Mouse (Mus musculus): ENCODE measurements around the gene Zc3h12a.

Gene Zc3h12a

DNA sequence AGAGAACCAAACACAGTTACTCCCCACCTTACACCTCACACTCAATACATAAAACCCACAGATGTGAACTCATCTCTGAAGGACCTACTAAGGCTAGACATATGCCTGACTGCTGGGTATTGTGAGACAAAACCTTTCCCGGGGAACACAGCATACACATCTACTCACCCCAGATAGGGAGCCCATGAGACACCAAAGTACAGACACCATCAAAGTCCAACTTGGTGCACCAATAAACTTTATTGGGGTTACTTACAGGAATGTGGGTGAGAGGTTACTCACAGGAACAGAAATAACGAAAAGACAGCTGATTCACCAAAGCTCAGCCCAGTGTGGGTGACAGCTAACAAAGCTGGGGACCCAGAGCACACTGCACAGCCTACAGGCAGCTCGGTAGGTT, 29.7 kb upstream of the Zc3h12a start:
- no peak for TF ChIP-seq GATA4 (IDR thresholded peaks at IDR 0.05; ENCODE audit: insufficient replicate concordance, low read length)

DNA sequence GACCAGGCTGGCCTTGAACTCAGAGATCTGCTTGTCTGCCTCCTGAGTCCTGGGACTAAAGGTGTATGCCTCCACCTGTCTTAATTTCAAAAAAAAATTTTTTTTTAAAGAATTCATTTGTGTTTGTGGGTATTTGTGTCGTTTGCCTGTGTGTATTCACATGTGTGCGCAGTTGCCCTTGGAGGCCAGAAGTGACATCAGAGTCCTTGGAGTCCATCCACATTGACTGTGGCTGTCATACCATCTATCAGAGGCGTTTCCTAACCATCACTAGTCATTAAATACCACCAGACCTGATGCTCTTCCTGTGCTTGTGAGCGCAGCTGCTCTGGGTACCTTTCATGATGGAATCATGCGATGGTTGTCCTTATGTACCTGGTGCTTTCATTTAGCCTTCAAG, 28.0 kb upstream of the Zc3h12a start:
- TF ChIP-seq GATA4 (IDR thresholded peaks at IDR 0.05; ENCODE audit: insufficient replicate concordance, low read length) = no peak

DNA sequence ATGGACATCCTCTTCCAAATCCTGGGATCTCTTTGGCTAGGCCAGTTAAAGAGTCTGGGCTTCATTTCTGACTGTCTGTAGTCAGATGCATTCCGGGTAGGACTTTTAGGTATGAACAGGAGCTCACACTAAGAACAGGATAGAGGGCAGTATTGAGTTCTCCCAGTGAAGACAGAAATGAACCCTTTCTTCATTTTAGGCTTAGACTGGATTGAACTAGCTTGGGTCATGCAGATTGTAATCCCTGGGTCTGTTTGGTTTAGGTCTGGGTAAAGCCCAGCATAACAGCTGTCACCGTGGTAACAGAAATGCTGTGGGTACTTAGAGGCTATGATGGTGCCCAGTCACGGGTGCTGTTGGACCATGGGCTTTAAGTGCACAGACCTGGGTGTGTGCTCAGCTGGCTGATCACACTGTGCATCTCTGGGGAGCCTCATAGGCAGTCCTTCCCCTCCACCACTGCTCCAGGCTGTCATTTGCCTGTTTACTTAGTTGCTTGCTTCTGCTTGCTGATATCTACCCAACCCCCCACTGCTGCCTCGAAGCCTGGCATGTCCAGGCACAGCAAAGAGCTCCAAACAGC, 26.1 kb upstream of the Zc3h12a start:
- no peak for TF ChIP-seq GATA4 (IDR thresholded peaks at IDR 0.05; ENCODE audit: insufficient replicate concordance, low read length)

DNA sequence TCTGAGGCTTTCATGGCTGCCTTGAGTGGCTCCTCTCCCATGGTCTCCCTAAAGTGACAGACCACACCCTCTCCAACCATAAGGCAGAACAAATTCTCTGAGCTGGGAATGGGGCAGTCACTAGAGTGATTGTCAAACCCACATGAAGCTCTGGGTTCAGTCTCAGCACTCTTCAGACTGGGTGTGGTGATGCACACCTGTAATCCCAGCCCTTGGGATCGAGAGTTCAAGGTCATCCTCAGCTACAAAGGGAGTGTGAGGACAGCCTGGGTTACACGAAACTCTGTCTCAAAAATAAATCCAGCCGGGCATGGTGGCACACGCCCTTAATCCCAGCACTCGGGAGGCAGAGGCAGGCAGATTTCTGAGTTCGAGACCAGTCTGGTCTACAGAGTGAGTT, 24.8 kb upstream of the Zc3h12a start:
- TF ChIP-seq GATA4 (IDR thresholded peaks at IDR 0.05; ENCODE audit: insufficient replicate concordance, low read length) = no peak

DNA sequence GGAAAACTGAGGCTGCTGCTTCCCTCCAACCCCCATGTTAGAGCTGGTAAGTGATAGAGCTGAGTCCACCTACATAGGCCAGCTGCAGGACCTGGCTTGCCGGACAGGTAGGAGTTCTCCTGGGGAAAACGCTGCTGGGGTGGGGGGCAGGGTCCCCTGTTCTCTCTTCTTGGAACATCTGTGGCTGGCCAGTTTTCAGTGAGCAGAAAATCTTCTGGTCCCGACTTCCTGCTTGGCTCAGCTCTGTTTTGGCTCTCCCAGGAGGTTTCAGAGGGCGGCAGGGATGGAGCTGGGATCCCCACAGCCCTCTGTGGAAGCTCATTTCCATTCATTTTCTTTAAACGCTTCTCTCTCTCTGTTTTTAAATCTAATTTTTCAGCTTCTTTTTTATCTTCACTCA, 21.8 kb upstream of the Zc3h12a start:
- TF ChIP-seq GATA4 (IDR thresholded peaks at IDR 0.05; ENCODE audit: insufficient replicate concordance, low read length) = no peak

DNA sequence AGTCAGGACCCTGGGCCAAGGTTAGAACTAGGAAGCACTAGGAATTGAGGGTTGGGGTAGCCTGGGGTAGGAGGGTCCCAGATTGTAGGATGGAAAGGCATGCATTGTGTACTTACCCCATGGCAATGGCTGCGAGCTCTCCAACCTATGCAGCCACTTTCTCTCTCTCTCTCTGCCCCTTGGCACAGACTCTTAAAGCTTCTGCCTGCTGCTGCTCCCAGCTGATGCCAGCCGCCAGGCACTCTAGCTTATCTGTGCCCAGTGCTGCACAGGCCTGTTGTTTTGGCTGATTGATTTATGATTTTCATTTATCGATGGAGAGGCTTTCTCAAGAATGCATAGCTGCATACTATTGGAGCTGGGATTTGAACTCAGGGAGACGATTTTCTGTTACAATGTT, 20.3 kb upstream of the Zc3h12a start:
- no peak for TF ChIP-seq GATA4 (IDR thresholded peaks at IDR 0.05; ENCODE audit: insufficient replicate concordance, low read length)

DNA sequence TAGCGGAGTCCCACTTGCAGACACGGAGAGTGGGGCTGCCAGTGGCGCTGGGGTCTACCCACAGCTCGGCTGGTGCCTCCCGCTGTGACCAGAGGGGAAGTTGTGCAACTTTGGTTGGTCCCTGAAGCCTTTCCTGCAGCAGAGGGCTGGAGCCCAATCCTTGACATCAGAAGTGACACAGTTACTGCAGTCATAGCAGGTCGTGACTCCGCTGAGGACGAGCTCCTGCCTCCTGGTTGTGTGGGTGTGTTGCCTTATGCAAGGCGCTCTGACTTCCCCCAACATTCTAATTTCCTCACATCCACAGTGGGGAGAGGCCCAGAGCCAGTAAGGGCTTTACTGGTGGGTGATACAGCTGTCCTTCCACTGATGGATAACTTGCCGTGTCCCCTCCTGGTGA, 17.6 kb upstream of the Zc3h12a start:
- no peak for TF ChIP-seq GATA4 (IDR thresholded peaks at IDR 0.05; ENCODE audit: insufficient replicate concordance, low read length)

DNA sequence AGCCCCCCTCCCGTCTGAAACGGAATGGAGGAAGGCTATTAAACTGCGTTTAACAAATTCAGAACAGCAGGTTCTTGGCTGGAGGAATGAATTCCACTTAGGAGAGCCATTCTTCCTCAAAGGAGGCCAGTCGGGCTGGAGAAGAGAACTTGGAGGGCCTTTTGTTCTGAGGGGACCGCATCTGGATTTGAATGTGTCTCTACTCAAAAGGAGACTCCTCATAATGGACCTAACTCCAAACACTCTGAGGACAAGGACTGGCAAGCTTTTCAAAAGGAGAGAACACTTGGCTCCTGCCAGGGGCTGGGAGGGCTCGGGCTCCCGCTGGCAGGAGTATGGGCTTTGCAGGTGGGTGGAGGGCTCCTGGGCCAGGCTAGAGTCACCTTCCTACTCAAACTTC, 17.0 kb upstream of the Zc3h12a start:
- no peak for TF ChIP-seq GATA4 (IDR thresholded peaks at IDR 0.05; ENCODE audit: insufficient replicate concordance, low read length)

DNA sequence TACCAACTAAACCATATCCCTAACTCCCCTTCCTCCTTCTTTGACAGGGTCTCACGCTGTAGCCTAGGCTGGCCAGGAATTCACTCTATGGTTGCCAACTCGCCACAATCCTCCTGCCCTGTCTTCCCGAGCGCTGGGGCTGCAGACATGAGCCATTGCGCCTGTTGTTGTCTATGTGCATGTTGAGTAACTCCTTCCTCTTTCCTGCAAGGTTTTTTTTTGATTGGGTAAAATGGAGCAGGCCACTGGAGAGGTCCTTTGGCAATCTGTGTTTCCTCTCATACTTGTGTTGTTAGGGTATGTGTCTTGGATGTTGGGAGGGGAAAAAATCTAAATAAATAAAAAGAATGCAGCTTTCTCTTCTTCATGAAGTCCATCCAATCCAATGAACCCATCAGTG, 16.6 kb upstream of the Zc3h12a start:
- TF ChIP-seq GATA4 (IDR thresholded peaks at IDR 0.05; ENCODE audit: insufficient replicate concordance, low read length) = no peak

DNA sequence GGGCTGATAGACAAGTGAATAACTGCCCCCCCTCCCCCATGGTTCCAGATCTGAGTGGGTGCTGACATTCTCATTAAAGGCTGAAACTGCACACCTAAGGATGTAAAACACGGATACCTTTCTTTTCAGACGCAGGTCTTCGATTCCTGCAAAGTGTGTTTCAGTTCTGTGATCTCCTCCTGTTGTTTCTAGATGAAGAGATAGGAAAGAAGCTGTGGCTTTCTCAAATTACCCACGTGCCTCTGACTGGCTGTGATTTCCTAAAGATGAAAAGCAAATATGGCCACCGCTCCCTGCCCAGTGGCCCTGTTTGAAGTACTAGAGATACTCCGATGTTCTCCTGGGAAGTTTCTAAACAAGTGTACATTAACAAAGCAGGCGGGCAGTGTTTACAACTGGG, 10.7 kb upstream of the Zc3h12a start:
- no peak for TF ChIP-seq GATA4 (IDR thresholded peaks at IDR 0.05; ENCODE audit: insufficient replicate concordance, low read length)

DNA sequence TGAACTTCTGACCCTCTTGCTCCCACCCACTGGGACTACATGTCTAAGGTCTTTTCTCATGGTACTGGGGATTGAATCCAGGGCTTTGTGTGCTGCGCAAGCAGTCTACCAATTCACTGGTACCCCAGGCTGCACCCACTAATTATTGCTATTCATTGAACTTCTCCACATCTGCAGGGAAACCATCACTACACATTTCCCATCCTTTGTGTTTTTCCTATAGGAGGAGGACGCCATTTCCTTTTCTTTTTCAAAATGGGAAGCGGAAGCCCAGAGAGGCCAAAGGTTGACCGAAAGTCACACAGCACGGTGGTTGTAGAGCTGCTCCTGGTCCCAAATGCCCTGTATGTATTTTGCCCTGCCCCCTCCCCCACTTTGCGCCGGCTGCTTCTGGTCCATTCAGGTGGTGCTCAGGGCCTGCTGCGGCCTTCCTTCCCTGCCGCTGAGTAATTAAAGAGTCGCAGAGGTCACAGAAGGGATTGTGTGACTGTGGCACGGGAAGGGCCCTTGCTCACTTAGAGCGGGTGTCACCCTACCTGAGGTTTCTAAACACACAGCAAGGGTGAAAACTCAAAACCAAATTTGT, 8.8 kb upstream of the Zc3h12a start:
- TF ChIP-seq GATA4 (IDR thresholded peaks at IDR 0.05; ENCODE audit: insufficient replicate concordance, low read length) = no peak

DNA sequence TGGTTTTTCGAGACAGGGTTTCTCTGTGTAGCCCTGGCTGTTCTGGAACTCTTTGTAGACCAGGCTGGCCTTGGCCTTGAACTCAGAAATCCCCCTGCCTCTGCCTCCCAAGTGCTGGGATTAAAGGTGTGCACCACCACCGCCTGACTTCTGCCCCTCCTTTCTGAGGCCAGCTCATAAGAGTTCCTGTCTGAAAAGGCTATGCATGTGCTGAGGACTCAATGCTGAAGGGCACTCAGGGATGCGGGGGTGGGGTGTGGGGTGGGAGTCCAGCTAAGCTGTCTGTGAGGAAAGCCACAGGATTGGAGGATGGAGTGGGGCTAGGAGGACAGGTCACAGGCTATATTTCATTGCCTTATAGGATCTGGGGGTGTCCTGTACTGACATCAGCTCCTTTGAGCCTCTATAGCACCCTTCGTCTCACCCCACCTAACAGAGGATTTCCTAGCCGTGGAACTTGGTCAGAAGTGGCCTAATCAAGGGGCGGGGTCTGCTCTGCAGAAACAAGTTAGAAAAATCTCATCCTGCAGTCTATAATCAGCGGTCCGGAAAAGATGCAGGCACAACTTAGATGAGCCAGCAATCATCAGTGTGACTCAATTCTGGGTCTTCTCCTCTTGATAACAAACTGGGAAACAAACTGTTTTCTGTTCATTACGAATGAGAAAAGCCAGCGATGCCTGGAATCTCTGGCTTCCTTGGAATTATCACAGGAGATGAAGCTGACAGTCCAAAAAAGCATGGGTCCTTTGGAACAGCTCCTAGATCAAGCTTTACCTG, 7.6 kb upstream of the Zc3h12a start:
- no peak for TF ChIP-seq GATA4 (IDR thresholded peaks at IDR 0.05; ENCODE audit: insufficient replicate concordance, low read length)

DNA sequence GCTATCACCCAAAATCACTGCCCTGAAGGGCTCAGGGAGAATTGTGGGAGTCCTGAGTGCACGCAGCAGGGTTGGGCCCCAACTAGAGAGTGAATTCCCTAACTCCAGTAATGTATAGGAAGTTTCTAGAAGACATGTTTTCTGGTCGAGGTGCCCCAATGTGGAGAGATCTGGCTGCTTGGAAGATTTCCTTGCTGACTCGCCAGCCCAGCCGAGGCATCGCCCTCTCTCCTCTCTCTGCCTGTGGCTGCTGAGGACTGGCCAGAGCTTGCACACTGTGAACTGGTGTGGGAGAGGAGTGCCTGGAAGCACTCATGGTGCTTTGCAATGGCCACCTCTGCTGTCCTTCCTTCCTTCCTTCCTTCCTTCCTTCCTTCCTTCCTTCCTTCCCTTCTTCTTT, 7.0 kb upstream of the Zc3h12a start:
- no peak for TF ChIP-seq GATA4 (IDR thresholded peaks at IDR 0.05; ENCODE audit: insufficient replicate concordance, low read length)

DNA sequence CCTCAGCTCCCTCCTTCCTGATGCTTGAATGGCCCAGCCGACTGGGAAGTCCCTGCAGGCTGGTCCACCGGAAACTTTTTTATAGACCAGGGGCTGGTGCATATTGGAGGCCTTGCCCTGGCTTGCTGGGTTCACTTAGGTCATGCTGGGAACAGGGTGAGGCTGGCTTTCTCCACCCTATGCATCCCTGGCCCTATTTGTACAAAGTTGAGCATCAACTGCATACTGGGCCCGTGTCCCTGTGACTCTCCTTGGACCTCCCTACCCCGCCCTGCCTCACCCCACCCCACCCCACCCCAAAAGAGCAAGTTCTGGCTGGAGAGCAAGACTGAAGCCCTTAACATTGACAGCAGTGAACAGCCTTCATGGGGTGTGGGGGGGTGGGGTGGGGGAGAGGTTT, 6.6 kb upstream of the Zc3h12a start:
- TF ChIP-seq GATA4 (IDR thresholded peaks at IDR 0.05; ENCODE audit: insufficient replicate concordance, low read length) = no peak

DNA sequence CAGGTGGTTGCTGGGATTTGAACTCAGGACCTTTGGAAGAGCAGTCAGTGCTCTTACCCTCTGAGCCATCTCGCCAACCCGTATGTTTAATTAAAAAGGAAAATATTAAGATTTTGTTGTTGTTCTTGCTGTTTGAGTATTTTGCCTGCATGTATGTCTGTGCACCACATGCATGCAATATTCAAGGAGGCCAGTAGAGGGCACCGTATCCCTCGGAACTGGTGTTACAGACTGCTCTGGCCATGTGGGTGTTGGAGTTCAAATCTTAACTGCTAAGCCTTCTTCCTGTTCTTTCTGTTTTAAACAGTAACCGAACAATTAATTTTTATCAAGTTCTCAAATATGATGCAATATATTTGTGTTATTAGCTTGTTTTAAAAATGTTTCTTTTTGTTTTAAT, 4.8 kb upstream of the Zc3h12a start:
- no peak for TF ChIP-seq GATA4 (IDR thresholded peaks at IDR 0.05; ENCODE audit: insufficient replicate concordance, low read length)

DNA sequence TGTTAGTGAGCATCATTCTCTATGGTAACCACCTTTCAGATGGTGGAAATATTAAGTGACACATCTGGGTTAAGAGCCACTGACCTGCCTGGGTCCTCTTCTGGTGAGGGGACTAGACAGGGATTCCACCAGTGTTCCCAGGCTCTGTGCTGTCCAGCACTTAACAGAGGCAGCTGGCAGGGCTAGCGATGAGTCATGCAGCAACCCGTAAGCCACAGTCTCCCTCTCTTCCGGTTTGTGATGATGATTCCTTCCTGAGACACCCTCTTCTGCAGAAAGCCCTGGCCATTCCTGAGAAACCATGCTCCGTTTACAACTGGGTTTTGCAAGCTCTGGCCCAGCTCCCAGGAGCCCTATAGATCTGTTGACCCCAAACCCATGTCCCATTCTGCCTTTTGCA, 3.9 kb upstream of the Zc3h12a start:
- TF ChIP-seq GATA4 (IDR thresholded peaks at IDR 0.05; ENCODE audit: insufficient replicate concordance, low read length) = no peak

DNA sequence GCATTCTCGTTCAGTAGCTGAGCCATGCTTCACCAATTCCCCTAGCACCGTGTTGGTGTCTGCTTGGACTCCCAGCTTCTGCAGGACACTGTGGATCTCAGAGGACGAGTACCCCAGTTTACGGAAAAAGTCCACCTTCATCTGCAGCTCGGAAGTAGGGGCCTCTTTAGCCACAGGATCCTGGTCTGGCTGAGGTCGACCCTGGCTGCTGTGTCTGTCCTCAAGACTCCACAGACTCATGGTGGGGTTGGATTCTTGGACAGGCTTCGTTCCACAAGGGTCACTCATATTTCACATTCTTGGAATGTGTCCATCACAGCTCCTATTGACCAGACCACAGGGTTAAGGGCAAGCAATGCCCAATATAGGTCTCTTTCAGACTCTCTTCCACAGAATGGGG, 879 bp downstream of the Zc3h12a start:
- TF ChIP-seq GATA4 (IDR thresholded peaks at IDR 0.05; ENCODE audit: insufficient replicate concordance, low read length) = no peak
